Mouse (Mus musculus): ENCODE results near the gene Arhgef40. TPM values are rescaled to one million over a fixed set of nuclear protein-coding genes. Genes with fewer than 3 reads are reported as not detected.

Gene Arhgef40
- polyA plus RNA-seq, 1 experiment from 2014 or later: 105 TPM

DNA sequence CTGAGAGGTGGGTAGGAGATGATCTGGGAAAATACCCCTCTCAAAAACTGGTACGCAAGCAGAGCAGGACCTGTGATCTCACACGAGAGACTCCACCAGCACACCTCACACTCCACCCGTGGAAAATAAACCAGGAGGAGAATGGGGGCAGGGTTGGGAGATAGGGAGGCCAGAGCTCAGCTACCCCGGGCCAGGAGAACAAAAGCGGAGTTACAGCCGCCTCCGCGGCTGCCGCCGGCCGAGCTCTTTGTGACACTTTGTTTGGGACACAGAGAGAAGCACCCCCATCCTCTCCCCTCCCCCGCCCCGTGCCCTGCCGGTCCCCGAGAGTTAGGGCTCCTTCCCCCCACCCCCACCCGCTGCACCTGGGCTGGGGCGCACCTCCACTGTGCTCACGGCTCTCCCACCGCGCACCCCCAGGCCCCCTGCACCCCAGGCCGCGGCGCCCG is 29.3 kb downstream of the Arhgef40 start:
- no peaks in the 10 kb centered on the region for H3K9me3 ChIP-seq (replicated peaks)
- peaks cover 85% of the 10 kb centered on the region for H3K4me1 ChIP-seq
- H3K27ac ChIP-seq: peak overlapping the region; percentile 96
- WGBS: 1% methylated on average over 17 of the region's 24 CpGs
- H3K4me3 ChIP-seq (replicated peaks): peak overlapping the region; percentile 70
- no peaks in the 10 kb centered on the region for H3K27me3 ChIP-seq
- peak overlapping the region; percentile 75 for H3K4me2 ChIP-seq
- peaks cover 8% of the 10 kb centered on the region for H3K36me3 ChIP-seq
- peak overlapping the region; percentile 73 for H3K9ac ChIP-seq
- ATAC-seq (replicated peaks; ENCODE audit: low FRiP score): peak; percentile 3; the same call in 1 of the 2 replicates

GRCm38 (mm10) chr14:52014271-52014760 is 29.8 kb downstream of the Arhgef40 start:
- Histone ChIP-seq H3K9ac (peak overlapping the region; percentile 73), H3K4me1 (peaks cover 85% of the 10 kb centered on the region), H3K4me2 (peak overlapping the region; percentile 75), H3K36me3 (peaks cover 3% of the 10 kb centered on the region), H3K4me3 (replicated peaks) (peak overlapping the region; percentile 70), H3K9me3 (replicated peaks) (no peaks in the 10 kb centered on the region), H3K27ac (peak overlapping the region; percentile 96), H3K27me3 (no peaks in the 10 kb centered on the region)
- peak; percentile 22 for ATAC-seq (replicated peaks; ENCODE audit: low FRiP score)
- 0% methylated on average over 3 of the region's 80 CpGs for WGBS

DNA sequence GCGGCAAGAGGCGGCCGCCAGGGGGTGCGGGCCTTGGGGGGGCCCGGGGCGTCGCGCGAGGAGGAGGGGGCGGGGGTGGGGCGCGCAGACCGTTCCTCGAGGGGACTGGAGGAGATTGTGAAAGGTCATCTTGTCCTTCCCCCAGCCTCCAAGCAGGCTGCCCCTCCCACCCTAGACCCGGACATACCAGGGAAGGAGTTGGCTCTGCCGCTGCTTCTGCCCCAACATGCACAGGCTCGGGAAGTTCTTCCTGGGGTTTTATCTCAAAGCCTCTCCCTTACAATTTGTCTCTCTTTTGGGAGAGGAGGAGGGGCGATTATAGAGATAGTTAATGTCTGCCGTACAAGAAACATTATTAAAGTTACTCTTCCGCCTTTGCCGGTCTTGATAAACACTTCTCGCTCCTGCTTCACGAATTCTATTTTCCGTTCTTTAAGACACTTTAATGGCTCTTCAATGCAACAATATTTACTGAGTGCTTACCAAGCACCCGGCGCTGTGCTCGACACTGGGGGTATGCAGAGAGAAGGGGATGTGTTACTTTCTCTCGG is 30.3 kb downstream of the Arhgef40 start:
- Histone ChIP-seq H3K9ac (peak overlapping the region; percentile 73), H3K27ac (peak overlapping the region; percentile 96), H3K4me2 (peak overlapping the region; percentile 75), H3K4me3 (replicated peaks) (peak overlapping the region; percentile 70), H3K27me3 (no peaks in the 10 kb centered on the region), H3K4me1 (peaks cover 80% of the 10 kb centered on the region), H3K9me3 (replicated peaks) (no peaks in the 10 kb centered on the region), H3K36me3 (no peaks in the 10 kb centered on the region)
- ATAC-seq (replicated peaks; ENCODE audit: low FRiP score): peak; percentile 46
- under 1% methylated on average over 15 of the region's 28 CpGs for WGBS

- H3K36me3 ChIP-seq: no peaks in the 10 kb centered on the region
- no peak for ATAC-seq (replicated peaks; ENCODE audit: low FRiP score)
- H3K27ac ChIP-seq: peak within 1 kb of the TSS; percentile 96
- 13% methylated on average over 6 of the region's 6 CpGs for WGBS
- peak within 1 kb of the TSS; percentile 70 for H3K4me3 ChIP-seq (replicated peaks)
- H3K4me2 ChIP-seq: peak within 1 kb of the TSS; percentile 75
- H3K9me3 ChIP-seq (replicated peaks): no peaks in the 10 kb centered on the region
- peak within 1 kb of the TSS; percentile 73 for H3K9ac ChIP-seq
- H3K27me3 ChIP-seq: no peaks in the 10 kb centered on the region
- peaks cover 73% of the 10 kb centered on the region for H3K4me1 ChIP-seq
Observed at GRCm38 (mm10) chr14:52015445-52016100, 31.1 kb downstream of the Arhgef40 start, which contains the start of gene Tmem253. TSS of gene Tmem253 (plus strand) at chr14:52015658.

DNA sequence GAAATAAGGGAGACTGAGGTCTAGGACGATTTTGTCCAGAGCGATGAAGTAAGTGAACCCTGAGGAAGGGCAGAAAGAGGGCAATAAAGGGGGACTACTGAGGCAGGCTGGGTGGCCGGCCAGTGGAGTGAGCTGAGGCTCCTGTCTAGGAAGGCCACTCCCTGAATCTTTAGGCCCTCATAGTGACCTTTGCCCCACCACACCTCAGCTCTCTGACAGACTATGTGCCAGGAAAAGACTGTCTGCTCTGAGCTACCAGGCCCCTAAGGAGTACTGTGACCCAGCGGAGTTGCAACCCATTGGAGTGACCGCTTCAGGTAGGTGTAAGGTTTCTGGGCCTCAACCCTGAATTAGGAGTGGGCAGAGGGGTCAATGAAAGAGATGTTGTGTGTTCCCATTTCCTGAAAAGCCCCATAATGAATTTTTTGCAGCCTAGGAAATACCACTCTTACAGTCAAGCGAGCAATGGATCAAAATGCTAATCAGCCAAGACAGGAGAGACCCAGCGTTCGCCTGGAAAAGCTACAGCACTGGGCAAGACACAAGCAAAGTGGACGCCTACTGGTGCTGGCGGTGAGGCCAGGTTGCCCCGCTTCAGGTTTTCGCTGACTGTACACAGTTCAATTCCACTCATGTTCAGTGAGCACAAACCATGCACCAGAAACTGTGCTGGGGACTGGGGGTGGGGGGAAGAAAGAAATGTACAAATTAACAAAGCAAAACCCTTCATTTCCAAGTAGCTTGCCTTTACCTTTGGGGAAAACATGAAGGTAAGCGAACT is 32.3 kb downstream of the Arhgef40 start:
- Histone ChIP-seq H3K9me3 (replicated peaks) (no peaks in the 10 kb centered on the region), H3K36me3 (no peaks in the 10 kb centered on the region), H3K9ac (0 out of 2 replicates have a peak overlapping the region, but pooled peaks have one; percentile 73), H3K27me3 (no peaks in the 10 kb centered on the region), H3K4me1 (peaks cover 71% of the 10 kb centered on the region), H3K27ac (peak overlapping the region; percentile 96), H3K4me2 (peak overlapping the region; percentile 1; the same call in 1 of the 2 replicates), H3K4me3 (replicated peaks) (no peak overlapping the region)
- ATAC-seq (replicated peaks; ENCODE audit: low FRiP score): no peak
- 70% methylated on average over 13 of the region's 13 CpGs for WGBS

DNA sequence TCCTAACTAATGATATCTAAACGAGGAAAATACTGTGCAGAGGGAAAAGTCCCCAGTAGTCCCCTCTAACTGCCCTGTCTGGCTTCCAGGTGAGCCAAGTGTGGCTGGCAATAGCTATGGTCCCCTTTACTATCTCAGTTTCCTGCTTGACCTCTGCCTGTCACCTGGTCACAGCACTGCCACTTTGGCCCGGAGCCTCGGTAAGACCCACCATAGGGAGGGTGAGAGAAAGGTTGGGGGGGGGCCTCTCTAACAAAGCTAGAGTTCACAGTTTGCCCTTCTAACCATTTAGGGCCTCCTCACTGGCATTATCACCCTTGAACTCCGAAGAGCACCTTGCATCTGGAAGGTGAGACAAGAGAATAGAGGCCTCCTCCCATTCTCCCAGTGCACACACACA is 33.1 kb downstream of the Arhgef40 start:
- 77% methylated on average over 4 of the region's 4 CpGs for WGBS
- Histone ChIP-seq H3K9me3 (replicated peaks) (no peaks in the 10 kb centered on the region), H3K36me3 (no peaks in the 10 kb centered on the region), H3K4me3 (replicated peaks) (no peak overlapping the region), H3K4me1 (peaks cover 70% of the 10 kb centered on the region), H3K4me2 (no peak overlapping the region), H3K27me3 (no peaks in the 10 kb centered on the region), H3K9ac (no peak overlapping the region), H3K27ac (no peak overlapping the region)
- no peak for ATAC-seq (replicated peaks; ENCODE audit: low FRiP score)

GRCm38 (mm10) chr14:52018248-52019050 is 33.9 kb downstream of the Arhgef40 start:
- Histone ChIP-seq H3K4me2 (peak overlapping the region; percentile 66), H3K27ac (peak overlapping the region; percentile 99), H3K9me3 (replicated peaks) (no peaks in the 10 kb centered on the region), H3K27me3 (no peaks in the 10 kb centered on the region), H3K36me3 (no peaks in the 10 kb centered on the region), H3K9ac (peak overlapping the region; percentile 87; the same call in 1 of the 2 replicates), H3K4me1 (peaks cover 70% of the 10 kb centered on the region), H3K4me3 (replicated peaks) (peak overlapping the region; percentile 68)
- no peak for ATAC-seq (replicated peaks; ENCODE audit: low FRiP score)
- WGBS: 84% methylated on average over 15 of the region's 15 CpGs

DNA sequence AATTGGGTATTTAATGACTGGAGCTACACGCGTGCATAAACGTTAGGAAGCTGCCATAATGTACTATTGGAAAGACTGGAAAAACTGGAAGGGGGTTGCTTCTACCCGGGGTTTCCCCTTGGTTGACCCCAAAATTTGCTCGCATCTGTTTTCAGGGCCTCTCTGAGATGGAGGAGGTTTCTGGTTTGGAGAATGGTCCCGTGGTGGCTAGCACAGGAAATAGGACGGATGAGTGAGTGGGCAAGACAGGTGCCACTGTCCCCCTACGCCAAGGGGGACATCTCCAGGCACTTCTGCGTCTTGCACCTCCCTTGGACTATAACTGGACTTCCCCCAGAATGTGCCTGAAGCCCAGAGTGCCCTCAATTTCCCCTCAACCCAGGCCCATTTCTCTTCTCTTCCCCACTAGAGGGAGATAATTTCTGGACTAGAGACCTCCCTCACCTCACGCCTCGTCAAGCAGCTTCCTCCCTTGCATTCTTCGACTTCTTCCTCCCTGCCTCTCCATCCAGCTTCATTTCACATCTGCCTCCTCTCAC is 34.6 kb downstream of the Arhgef40 start:
- Histone ChIP-seq H3K27ac (peak overlapping the region; percentile 99), H3K9ac (peak overlapping the region; percentile 87), H3K4me1 (peaks cover 70% of the 10 kb centered on the region), H3K4me3 (replicated peaks) (peak overlapping the region; percentile 68), H3K9me3 (replicated peaks) (no peaks in the 10 kb centered on the region), H3K36me3 (no peaks in the 10 kb centered on the region), H3K27me3 (no peaks in the 10 kb centered on the region), H3K4me2 (peak overlapping the region; percentile 66)
- 28% methylated on average over 12 of the region's 12 CpGs for WGBS
- ATAC-seq (replicated peaks; ENCODE audit: low FRiP score): no peak

DNA sequence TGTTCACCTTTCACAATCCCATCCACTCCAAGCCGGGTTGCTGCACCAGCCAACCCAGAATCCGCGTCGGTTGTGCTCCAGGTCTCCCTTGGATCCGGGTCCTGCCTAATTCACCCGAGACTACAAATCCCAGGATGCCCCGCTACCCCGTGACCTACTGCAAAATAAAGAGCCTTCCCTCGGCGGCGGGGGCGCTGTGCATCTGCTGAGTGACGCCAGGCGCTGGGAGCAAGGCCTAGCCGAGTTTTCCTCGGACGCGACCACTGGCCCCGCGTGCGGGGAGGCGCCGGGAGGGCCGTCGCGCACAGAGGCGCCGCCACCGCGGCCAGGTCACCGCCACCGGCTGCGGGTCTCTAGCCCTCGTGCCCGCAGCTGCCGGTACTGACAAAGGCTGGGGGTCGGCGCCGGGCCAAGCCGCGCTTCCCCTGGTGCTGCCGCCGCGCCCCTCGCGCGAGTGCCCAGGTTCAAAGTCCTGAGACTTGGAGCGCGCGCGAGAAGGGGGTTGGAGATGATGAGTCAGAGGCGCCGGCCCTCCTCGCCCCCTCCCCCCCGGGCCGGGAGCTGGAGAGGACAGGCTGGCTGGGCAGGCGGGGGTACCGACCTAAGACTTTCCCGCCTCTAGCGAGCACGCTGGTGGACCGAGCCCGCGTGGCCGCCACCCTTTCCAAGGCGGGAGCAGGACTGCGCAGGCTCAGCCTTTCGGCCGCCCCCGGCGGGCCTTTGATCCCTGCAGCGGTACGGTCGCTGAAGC is 35.2 kb downstream of the Arhgef40 start:
- no peaks in the 10 kb centered on the region for H3K27me3 ChIP-seq
- ATAC-seq (replicated peaks; ENCODE audit: low FRiP score): peak; percentile 87
- H3K9me3 ChIP-seq (replicated peaks): no peaks in the 10 kb centered on the region
- peaks cover 70% of the 10 kb centered on the region for H3K4me1 ChIP-seq
- H3K27ac ChIP-seq: peak overlapping the region; percentile 99
- H3K4me3 ChIP-seq (replicated peaks): peak overlapping the region; percentile 68
- 1% methylated on average over 73 of the region's 74 CpGs for WGBS
- no peaks in the 10 kb centered on the region for H3K36me3 ChIP-seq
- peak overlapping the region; percentile 87 for H3K9ac ChIP-seq
- peak overlapping the region; percentile 66 for H3K4me2 ChIP-seq

DNA sequence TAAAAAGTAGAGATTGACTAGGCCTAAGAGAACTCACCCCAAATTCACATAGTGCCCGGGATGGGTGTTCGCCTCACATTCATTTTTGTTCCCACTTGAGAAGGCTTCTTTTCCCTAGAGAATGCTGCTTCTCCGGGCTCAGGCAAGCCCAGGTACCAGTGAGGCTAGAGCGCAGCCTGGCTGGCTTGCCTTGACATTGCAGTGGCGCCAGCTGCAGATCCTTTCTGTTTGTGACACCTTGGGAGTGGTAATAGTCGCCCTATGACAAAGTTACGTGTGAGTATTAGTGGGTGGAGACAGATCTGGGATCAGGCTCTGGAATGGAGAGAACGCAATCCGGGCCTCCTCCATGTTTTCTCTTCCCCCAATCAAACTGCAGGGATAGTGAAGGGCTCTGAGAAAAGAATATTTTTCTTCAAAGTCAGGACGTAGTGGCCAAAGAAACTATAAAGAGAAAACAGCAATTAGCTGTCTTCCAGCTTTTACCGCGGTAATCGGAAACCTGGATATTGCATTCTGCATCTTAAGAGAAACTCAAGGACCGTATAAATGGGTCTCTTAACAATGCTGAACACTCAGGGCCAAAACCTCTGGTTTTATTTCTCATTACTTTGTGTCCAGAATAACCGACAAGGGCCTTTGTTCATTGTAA is 36.1 kb downstream of the Arhgef40 start, which contains the start of gene Zfp219:
TSS of gene Zfp219 (minus strand) at position 248 of the 652 bp plus-strand sequence.
- H3K4me3 ChIP-seq (replicated peaks): peak within 1 kb of the TSS; percentile 68
- H3K36me3 ChIP-seq: no peaks in the 10 kb centered on the region
- 6% methylated on average over 15 of the region's 15 CpGs for WGBS
- H3K9ac ChIP-seq: peak within 1 kb of the TSS; percentile 87
- H3K9me3 ChIP-seq (replicated peaks): no peaks in the 10 kb centered on the region
- peak within 1 kb of the TSS; percentile 99 for H3K27ac ChIP-seq
- peak; percentile 64 for ATAC-seq (replicated peaks; ENCODE audit: low FRiP score)
- no peaks in the 10 kb centered on the region for H3K27me3 ChIP-seq
- peak within 1 kb of the TSS; percentile 66 for H3K4me2 ChIP-seq
- H3K4me1 ChIP-seq: peaks cover 64% of the 10 kb centered on the region
